Mouse (Mus musculus): ENCODE results near the gene Csrp3. TPM values are rescaled to one million over a fixed set of nuclear protein-coding genes. Genes with fewer than 3 reads are reported as not detected.

The Csrp3 gene
- polyA plus RNA-seq, 1 experiment from 2014 or later: 7.6 TPM

GRCm38 (mm10) chr7:48843541-48843940 lies 4.3 kb downstream of the Csrp3 start:
- no peak overlapping the region for H3K27ac ChIP-seq
- no peak for ATAC-seq (ENCODE audit: insufficient number of reproducible peaks, insufficient read depth, low FRiP score, low TSS enrichment, low read depth)
- WGBS: 92% methylated on average over 5 of the region's 5 CpGs

GRCm38 (mm10) chr7:48842353-48842752 lies 5.5 kb downstream of the Csrp3 start:
- Histone ChIP-seq H3K9me3 (no peaks in the 10 kb centered on the region), H3K36me3 (no peaks in the 10 kb centered on the region), H3K27ac (no peak overlapping the region), H3K4me2 (no peak overlapping the region), H3K4me3 (replicated peaks) (no peak overlapping the region), H3K27me3 (no peaks in the 10 kb centered on the region), H3K9ac (replicated peaks) (no peak overlapping the region), H3K4me1 (replicated peaks) (peaks cover 10% of the 10 kb centered on the region; the same call in 1 of the 2 replicates)
- 89% methylated on average over 3 of the region's 3 CpGs for WGBS
- no peak for ATAC-seq (ENCODE audit: insufficient number of reproducible peaks, insufficient read depth, low FRiP score, low TSS enrichment, low read depth)

More at GRCm38 (mm10) chr7:48843541-48843940, 4.3 kb downstream of the Csrp3 start:
- Histone ChIP-seq H3K36me3 (no peaks in the 10 kb centered on the region), H3K9me3 (no peaks in the 10 kb centered on the region), H3K4me2 (no peak overlapping the region), H3K27me3 (no peaks in the 10 kb centered on the region), H3K4me1 (replicated peaks) (peaks cover 16% of the 10 kb centered on the region; the same call in 1 of the 2 replicates), H3K9ac (replicated peaks) (no peak overlapping the region), H3K4me3 (replicated peaks) (no peak overlapping the region)

- no peaks in the 10 kb centered on the region for H3K27me3 ChIP-seq
- no peak overlapping the region for H3K4me3 ChIP-seq (replicated peaks)
- peaks cover 10% of the 10 kb centered on the region; the same call in 1 of the 2 replicates for H3K4me1 ChIP-seq (replicated peaks)
- H3K27ac ChIP-seq: no peak overlapping the region
- H3K36me3 ChIP-seq: no peaks in the 10 kb centered on the region
- WGBS: 71% methylated on average over 4 of the region's 4 CpGs
- no peak for ATAC-seq (ENCODE audit: insufficient number of reproducible peaks, insufficient read depth, low FRiP score, low TSS enrichment, low read depth)
- no peak overlapping the region for H3K9ac ChIP-seq (replicated peaks)
- no peaks in the 10 kb centered on the region for H3K9me3 ChIP-seq
- no peak overlapping the region for H3K4me2 ChIP-seq
Observed at GRCm38 (mm10) chr7:48841538-48841937, 6.3 kb downstream of the Csrp3 start.

GRCm38 (mm10) chr7:48840545-48840944 lies 7.3 kb downstream of the Csrp3 start:
- Histone ChIP-seq H3K4me2 (no peak overlapping the region), H3K4me1 (replicated peaks) (peaks cover 8% of the 10 kb centered on the region; the same call in 1 of the 2 replicates), H3K9me3 (no peaks in the 10 kb centered on the region), H3K9ac (replicated peaks) (no peak overlapping the region), H3K36me3 (no peaks in the 10 kb centered on the region), H3K4me3 (replicated peaks) (no peak overlapping the region), H3K27ac (no peak overlapping the region), H3K27me3 (no peaks in the 10 kb centered on the region)
- no peak for ATAC-seq (ENCODE audit: insufficient number of reproducible peaks, insufficient read depth, low FRiP score, low TSS enrichment, low read depth)
- WGBS: 66% methylated on average over 2 of the region's 2 CpGs

GRCm38 (mm10) chr7:48838434-48838833 lies 9.4 kb downstream of the Csrp3 start:
- H3K27ac ChIP-seq: no peak overlapping the region
- no peak for ATAC-seq (ENCODE audit: insufficient number of reproducible peaks, insufficient read depth, low FRiP score, low TSS enrichment, low read depth)
- H3K4me3 ChIP-seq (replicated peaks): no peak overlapping the region
- WGBS: 72% methylated on average over 2 of the region's 2 CpGs
- no peaks in the 10 kb centered on the region for H3K27me3 ChIP-seq
- H3K4me2 ChIP-seq: no peak overlapping the region
- H3K9ac ChIP-seq (replicated peaks): no peak overlapping the region
- no peaks in the 10 kb centered on the region for H3K4me1 ChIP-seq (replicated peaks)
- no peaks in the 10 kb centered on the region for H3K36me3 ChIP-seq
- no peaks in the 10 kb centered on the region for H3K9me3 ChIP-seq

GRCm38 (mm10) chr7:48836949-48837348 lies 10.9 kb downstream of the Csrp3 start:
- H3K4me2 ChIP-seq: no peak overlapping the region
- no peak overlapping the region for H3K4me3 ChIP-seq (replicated peaks)
- no peak overlapping the region for H3K27ac ChIP-seq
- no peaks in the 10 kb centered on the region for H3K27me3 ChIP-seq
- 74% methylated on average over 6 of the region's 6 CpGs for WGBS
- H3K4me1 ChIP-seq (replicated peaks): no peaks in the 10 kb centered on the region
- no peaks in the 10 kb centered on the region for H3K36me3 ChIP-seq
- H3K9ac ChIP-seq (replicated peaks): no peak overlapping the region
- no peak for ATAC-seq (ENCODE audit: insufficient number of reproducible peaks, insufficient read depth, low FRiP score, low TSS enrichment, low read depth)
- no peaks in the 10 kb centered on the region for H3K9me3 ChIP-seq

- Histone ChIP-seq H3K4me2 (no peak overlapping the region), H3K9ac (replicated peaks) (no peak overlapping the region), H3K27me3 (no peaks in the 10 kb centered on the region), H3K4me3 (replicated peaks) (no peak overlapping the region), H3K9me3 (no peaks in the 10 kb centered on the region), H3K27ac (no peak overlapping the region), H3K4me1 (replicated peaks) (no peaks in the 10 kb centered on the region), H3K36me3 (no peaks in the 10 kb centered on the region)
- no peak for ATAC-seq (ENCODE audit: insufficient number of reproducible peaks, insufficient read depth, low FRiP score, low TSS enrichment, low read depth)
- 84% methylated on average over 12 of the region's 12 CpGs for WGBS
Observed at GRCm38 (mm10) chr7:48834989-48835626, 12.7 kb downstream of the Csrp3 start.

GRCm38 (mm10) chr7:48834371-48834970 lies 13.4 kb downstream of the Csrp3 start:
- no peak overlapping the region for H3K9ac ChIP-seq (replicated peaks)
- 63% methylated on average over 4 of the region's 4 CpGs for WGBS
- ATAC-seq (ENCODE audit: insufficient number of reproducible peaks, insufficient read depth, low FRiP score, low TSS enrichment, low read depth): no peak
- H3K27me3 ChIP-seq: no peaks in the 10 kb centered on the region
- H3K36me3 ChIP-seq: no peaks in the 10 kb centered on the region
- H3K9me3 ChIP-seq: no peaks in the 10 kb centered on the region
- no peaks in the 10 kb centered on the region for H3K4me1 ChIP-seq (replicated peaks)
- H3K27ac ChIP-seq: no peak overlapping the region
- no peak overlapping the region for H3K4me2 ChIP-seq
- H3K4me3 ChIP-seq (replicated peaks): no peak overlapping the region

- no peak overlapping the region for H3K9ac ChIP-seq (replicated peaks)
- no peak for ATAC-seq (ENCODE audit: insufficient number of reproducible peaks, insufficient read depth, low FRiP score, low TSS enrichment, low read depth)
- no peaks in the 10 kb centered on the region for H3K9me3 ChIP-seq
- no peak overlapping the region for H3K27ac ChIP-seq
- H3K27me3 ChIP-seq: no peaks in the 10 kb centered on the region
- no peaks in the 10 kb centered on the region for H3K4me1 ChIP-seq (replicated peaks)
- H3K4me2 ChIP-seq: no peak overlapping the region
- no peak overlapping the region for H3K4me3 ChIP-seq (replicated peaks)
- 84% methylated on average over 1 of the region's 1 CpGs for WGBS
- H3K36me3 ChIP-seq: peaks cover 6% of the 10 kb centered on the region
Observed at GRCm38 (mm10) chr7:48832735-48833134, 15.1 kb downstream of the Csrp3 start.

- no peaks in the 10 kb centered on the region for H3K27me3 ChIP-seq
- H3K4me1 ChIP-seq (replicated peaks): no peaks in the 10 kb centered on the region
- no peak overlapping the region for H3K27ac ChIP-seq
- no peak overlapping the region for H3K4me2 ChIP-seq
- no peak overlapping the region for H3K4me3 ChIP-seq (replicated peaks)
- H3K9me3 ChIP-seq: no peaks in the 10 kb centered on the region
- 58% methylated on average over 2 of the region's 2 CpGs for WGBS
- no peak for ATAC-seq (ENCODE audit: insufficient number of reproducible peaks, insufficient read depth, low FRiP score, low TSS enrichment, low read depth)
- peaks cover 27% of the 10 kb centered on the region for H3K36me3 ChIP-seq
- no peak overlapping the region for H3K9ac ChIP-seq (replicated peaks)
Observed at GRCm38 (mm10) chr7:48830395-48830794, 17.4 kb downstream of the Csrp3 start.

GRCm38 (mm10) chr7:48829177-48829910 lies 18.5 kb downstream of the Csrp3 start:
- Histone ChIP-seq H3K27ac (no peak overlapping the region), H3K9me3 (no peaks in the 10 kb centered on the region), H3K4me2 (no peak overlapping the region), H3K27me3 (no peaks in the 10 kb centered on the region), H3K36me3 (peaks cover 37% of the 10 kb centered on the region), H3K4me1 (replicated peaks) (no peaks in the 10 kb centered on the region), H3K4me3 (replicated peaks) (no peak overlapping the region), H3K9ac (replicated peaks) (no peak overlapping the region)
- WGBS: 80% methylated on average over 5 of the region's 5 CpGs
- ATAC-seq (ENCODE audit: insufficient number of reproducible peaks, insufficient read depth, low FRiP score, low TSS enrichment, low read depth): no peak

All from limb, embryonic 12.5 days (tissue).